Mouse (Mus musculus): ENCODE results near the gene Slc50a1.

Gene Slc50a1

DNA sequence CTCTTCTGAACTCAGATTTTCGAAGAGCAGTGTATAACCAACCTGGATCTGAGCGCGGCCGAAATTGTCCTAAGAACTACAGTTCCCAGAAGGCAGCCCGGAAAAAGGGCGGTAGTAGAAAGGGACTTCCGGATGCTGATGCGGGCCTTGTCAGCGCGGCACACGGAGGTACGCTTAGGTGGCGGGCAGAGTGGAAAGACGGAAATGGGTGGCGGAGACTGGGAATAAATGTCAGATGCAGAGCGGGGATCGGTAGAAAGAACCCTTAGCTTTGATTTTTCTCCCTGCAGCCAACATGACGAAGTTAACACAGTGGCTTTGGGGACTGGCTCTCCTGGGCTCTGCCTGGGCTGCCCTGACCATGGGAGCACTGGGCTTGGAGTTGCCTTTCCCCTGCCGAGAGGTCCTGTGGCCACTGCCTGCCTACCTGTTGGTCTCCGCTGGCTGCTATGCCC, 3.9 kb downstream of the Slc50a1 start:
- in situ Hi-C loops (cut with MboI, MseI) = no loop called here

DNA sequence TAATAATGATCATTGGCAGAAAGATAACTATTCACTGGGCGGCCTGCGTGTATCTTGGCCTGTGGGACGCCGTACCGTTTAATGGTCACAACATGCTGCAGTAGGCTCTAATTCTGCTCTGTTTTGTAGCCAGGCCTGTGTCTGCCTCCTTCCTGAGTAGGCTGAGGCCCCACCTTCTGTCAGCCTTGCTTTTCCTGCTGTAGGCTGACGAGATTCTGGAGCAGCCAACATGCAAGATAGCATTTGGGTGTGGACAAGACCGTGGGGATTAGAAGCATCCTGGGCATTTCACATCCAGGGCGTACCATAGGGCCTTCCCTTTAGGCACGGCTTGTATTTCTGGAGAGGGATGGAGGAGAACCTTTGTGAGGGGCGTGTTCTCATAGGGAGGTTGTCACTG, 8.0 kb downstream of the Slc50a1 start:
- in situ Hi-C loops (cut with MboI, MseI) = no loop called here

DNA sequence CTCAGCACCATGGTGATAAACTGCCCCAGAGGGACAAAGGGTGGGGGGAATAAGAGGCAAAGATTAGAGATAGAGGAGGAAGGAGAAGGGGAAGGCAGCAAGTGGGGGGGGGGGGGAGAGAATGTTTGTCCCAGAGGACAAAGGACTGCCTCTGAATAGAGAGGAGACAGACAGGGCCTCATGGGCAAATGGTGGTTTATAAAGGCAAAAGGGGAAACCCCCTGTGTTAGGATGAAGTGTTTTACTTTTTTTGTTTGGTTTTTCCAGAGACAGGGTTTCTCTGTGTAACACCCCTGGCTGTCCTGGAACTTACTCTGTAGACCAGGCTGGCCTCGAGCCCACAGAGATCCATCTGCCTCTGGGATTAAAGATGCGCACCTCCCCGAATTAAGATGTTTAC, 10.2 kb downstream of the Slc50a1 start:
- in situ Hi-C loops (cut with MboI, MseI) = no loop called here

DNA sequence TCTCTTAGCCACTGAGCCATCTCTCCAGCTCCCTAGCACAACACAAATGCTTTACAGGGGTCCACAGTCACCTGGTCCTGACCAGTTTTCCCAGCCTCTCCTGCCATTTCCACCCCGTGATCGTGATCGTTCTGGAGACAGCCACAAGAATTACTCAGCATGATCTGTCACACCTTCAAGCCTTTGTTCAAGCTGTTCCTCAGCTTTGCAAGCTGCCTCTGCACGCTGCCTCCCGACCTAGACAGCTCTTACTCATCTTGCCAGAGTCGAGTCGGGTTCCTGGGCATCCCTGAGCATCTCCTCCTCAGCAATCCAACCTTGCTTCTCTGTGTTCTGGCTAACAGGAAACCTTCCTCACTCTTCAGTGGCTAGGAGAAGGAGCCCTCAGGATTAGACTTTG, 11.3 kb downstream of the Slc50a1 start, which contains the start of gene Dpm3:
TSS of gene Dpm3 (plus strand) at position 283 of the 400 bp plus-strand sequence.
- in situ Hi-C loops (cut with MboI, MseI) = no loop called here

DNA sequence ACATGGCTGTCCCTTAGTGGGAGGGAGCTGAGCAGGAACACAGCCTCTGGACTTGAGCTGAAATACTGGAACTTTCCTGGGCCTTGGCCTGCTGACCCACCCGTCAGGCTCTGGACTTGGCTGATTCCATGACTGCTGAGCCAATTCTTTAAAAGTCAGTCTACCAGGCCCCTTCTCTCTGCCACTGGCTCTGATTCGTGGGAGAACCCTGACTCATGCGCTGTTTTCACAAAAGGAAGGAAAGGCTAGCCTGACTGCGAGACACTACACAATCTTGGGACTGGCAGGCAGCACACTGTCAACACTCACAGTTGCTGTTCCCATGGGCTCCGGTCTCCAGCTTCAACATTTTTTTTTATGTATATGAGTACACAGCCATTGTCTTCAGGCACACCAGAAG, 14.2 kb downstream of the Slc50a1 start:
- in situ Hi-C loops (cut with MboI, MseI) = no loop called here

DNA sequence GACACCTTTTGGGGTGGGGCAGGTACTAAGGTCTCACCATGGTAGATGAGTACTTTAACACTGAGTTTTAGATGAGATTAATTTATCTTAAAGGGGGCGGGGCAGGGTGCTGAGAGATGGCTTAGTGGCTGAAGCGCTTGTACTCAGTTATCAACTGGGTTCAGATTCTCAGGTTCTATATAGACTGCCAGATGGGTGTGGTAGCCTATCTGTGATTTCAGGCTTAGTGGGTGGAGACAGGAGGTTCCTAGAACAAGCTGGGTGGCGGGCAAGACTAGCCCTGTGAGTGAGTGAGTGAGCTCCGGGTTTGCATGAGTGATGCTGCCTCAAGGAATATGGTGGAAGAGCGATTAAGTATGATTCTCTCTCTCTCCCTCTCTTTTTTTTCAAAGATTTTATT, 15.4 kb downstream of the Slc50a1 start:
- in situ Hi-C loops (cut with MboI, MseI) = no loop called here

DNA sequence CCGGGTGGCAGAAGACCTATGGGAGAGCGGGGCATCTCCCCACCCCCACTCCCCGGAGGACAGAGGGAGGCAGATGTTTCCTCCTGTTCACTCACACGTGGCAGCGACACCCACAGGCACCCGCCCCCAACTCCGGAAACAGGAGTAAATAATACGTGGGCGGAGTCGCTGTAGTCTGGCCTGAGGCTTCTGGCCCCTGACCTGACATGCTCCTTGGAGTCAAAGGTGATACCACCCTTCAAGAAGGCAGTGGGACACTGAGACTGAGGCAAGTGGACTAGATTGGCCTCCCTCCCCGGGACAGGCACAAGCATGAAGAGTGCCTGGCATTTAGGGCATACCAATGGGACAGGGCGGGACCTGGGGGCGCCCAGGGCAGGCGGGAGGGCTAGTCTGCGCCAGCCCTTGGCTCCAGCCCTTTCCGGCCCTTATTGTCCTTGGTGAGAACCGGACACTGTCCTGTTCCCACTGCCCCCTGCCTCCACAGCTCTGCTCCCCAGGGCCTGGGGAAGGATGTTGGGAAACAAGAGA, 18.9 kb downstream of the Slc50a1 start:
- in situ Hi-C loops (cut with MboI, MseI) = no loop called here

DNA sequence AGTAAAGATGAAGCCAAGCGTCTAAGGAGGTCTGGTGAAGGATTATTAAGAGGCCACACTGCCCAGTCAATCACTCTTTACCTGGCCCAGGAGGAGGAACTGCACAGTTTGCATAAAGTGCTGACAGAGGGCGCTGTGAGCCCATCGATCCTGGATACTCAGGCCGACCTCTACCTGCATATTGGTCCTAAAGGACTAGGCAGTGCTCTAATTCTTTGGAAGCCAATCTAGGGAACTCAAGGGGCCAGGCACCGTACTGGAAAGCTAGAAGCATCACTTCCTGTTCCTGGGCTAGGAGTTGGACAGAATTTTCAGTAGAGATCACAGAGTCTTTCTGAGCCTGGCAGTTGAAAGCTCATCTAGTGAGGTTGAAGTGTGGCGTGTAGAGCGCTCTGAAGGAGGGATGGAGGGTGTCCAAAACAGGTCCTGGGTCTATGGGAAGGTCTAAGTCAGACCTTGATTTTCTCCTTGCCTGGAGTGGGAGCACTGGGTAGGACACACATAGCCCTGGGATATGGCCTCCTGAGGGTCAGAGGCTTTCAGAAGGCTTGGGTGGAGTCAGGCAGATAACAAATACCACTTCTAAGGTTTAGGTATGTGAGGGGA, 19.8 kb downstream of the Slc50a1 start:
- in situ Hi-C loops (cut with MboI, MseI) = no loop called here

DNA sequence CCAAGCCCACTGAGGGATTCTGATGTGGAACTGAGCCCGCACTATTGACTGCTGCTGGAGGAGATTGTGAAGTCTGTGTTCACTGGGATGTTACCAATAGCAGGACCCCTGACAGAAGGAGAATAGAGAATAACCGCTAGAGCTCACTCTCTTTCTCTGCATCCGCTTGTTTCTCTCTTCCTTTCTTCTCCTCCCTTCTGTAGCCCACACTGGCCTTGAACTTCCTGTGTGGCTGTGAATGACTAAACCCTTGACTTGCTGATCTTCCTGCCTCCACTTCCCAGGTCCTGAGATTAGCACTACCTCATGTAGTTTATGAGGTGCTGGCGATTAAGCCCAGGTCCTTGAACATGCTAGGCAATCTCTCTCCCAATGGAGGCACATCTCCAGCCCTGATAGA, 22.9 kb downstream of the Slc50a1 start:
- in situ Hi-C loops (cut with MboI, MseI) = loop anchor here (5.0 to 10.0 kb wide), 2 partner anchors 35 to 1323 kb away; partner anchors contain the start of gene Efna1

DNA sequence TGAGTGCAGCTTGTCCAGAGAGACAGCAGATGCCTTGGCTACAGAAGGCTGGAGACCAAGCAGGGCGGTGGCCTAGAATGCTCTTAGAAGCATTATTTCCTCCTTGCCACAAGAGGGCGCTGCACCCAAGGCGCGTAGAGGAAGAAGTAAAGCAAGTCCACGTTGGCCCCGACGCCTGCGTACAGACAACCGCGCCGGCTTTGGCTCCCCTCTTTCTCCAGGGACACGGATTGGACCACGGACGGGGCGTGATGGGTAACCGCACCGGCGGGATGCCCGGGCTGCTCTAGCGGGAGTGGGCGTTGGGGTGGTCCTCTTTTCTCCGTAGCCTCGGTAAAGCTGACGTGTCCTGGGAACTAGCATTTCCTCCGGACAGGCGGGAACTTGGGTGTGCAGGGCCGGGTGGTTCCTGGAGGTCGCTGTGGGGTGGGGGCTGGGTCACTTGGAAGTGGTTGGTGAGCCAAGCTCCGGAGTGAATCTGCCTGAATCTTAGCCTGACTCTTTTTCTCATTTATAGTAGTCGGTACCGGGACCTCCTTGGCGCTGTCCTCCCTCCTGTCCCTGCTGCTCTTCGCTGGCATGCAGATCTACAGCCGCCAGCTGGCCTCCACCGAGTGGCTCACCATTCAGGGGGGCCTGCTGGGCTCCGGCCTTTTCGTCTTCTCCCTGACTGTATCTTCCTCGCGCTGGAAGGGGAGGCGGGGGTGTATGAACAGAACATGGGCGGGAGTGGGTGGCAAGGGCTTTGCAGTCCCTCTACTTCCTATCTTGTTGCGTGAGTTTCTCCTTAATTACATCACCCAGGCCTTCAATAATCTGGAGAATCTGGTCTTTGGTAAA, 23.9 kb downstream of the Slc50a1 start, which contains the start of gene Trim46:
TSS of gene Trim46 (minus strand) at position 49 of the 840 bp plus-strand sequence.
- in situ Hi-C loops (cut with MboI, MseI) = loop anchor here (5.0 to 10.0 kb wide), 2 partner anchors 36 to 1322 kb away; partner anchors contain the start of gene Efna1

DNA sequence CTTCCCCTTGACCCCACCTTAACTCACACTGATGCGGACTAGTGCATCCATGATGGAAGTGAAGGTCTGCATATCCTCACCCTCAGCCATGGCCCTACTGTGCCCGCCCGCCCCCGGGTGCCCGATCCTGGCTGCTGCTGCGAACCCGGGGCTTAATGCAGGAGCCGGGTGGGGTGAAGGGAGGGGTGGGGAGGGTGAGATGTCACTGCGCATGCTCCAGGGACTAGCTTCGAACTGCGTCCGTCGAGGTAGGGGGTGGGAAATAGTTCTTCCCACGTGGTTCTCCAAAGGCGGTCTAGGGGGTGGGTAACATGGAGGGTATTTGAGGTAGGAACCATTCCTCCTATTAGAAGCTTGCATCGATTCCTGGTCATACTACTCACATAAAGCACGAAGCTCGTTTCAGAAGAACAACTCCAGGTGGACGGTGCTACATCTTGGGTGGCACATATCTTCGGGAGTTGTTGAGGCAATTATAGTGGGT, 24.6 kb downstream of the Slc50a1 start, which contains the start of gene Krtcap2:
TSS of gene Krtcap2 (plus strand) at position 279 of the 484 bp plus-strand sequence.
- in situ Hi-C loops (cut with MboI, MseI) = loop anchor here (5.0 to 10.0 kb wide), 2 partner anchors 37 to 1321 kb away; partner anchors contain the start of gene Efna1

DNA sequence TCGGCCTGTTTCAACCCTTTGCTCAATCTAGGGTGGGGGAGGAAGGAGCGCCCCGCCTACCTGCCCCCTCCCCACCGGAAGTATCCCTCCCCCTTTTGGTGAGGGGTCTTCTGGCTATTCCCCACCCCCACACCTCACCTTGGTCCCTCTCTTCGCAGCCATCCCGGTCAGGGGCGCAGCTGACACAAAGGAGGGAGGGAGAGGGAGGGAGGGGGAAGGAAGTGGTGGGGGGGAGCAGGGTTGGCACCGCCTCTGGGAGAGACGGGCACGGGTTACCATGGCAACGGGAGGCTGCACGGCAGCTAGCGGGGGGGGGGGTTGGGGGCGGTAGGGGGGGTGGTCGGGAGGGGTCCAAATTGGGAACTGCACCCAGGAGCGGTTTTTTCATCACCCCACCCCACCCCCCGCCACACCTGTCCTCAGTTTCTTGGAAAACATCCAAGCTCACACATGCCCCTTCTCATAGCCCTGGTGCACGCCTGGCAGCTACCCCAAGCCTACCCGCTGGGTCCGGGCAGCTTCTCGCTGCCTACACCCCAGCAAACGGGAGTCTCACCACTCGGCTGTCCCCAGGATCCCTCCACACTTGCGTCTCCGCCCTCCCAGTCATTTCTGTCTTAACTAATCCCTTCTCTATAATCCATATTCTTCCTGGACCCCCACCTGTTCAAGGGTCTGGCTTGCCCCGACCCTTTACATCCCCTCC, 25.2 kb downstream of the Slc50a1 start:
- in situ Hi-C loops (cut with MboI, MseI) = loop anchor here (5.0 to 10.0 kb wide), 2 partner anchors 37 to 1320 kb away; partner anchors contain the start of gene Efna1

DNA sequence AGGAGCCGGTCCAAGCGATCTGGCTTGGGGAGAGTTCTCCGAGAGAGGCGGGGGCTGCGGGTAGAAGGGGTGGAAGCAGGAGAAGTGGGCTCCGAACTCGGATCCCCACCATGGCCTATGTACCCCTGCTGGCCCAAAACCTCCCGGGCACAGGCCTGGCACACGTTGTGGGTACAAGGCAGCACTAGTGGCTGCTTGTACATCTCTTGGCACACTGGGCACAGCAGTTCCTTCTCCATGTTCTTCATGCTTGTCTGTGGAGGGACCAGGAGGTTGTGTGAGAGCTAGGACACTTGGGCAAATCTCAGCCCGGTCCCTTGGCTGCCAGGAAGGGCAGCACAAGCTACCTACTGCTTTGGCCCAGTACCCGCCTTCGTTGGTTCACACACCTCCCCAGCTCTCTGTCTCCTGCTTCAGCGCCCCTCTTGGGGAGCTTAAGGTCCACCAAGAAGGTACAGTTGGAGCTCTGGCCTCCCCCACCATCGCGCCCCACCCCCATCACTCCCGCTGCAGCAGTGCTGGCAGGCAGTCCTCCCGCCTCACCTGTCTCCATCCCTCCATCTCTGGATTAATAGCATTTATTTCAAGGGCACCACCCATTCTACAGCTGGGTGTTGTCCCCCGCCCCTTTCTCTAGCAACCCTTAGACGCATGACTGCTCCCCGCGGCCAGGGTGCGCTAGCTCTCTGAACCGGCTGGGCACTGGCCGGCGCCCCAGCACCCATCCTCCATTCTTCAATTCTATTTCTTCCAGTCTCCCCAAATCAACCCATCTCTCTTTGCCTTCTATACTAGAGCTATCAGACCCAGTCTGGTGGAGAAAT, 26.0 kb downstream of the Slc50a1 start:
- in situ Hi-C loops (cut with MboI, MseI) = loop anchor here (10.0 kb wide), 1 partner anchor 1320 kb away; no protein-coding TSS in a partner anchor

DNA sequence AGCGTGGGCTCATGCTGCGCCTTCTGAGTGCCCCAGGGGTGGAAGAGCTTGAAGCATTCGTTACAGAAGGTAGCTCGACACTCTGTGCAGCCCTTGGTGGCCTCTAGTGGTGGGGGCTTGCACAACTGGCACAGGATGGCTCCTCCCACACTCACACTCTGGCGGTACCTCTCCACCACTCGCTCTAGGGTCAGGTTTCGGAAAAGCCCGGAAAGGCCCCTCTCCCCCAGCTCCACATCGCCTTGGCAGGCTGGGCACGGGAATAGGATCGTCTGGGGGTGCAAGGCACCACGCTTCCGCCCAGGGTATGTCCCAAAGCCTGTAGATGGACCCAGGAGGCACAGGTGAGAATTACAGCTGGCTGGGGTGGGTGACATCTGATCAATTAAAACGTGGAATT, 26.8 kb downstream of the Slc50a1 start:
- in situ Hi-C loops (cut with MboI, MseI) = loop anchor here (10.0 kb wide), 1 partner anchor 1319 kb away; no protein-coding TSS in a partner anchor

DNA sequence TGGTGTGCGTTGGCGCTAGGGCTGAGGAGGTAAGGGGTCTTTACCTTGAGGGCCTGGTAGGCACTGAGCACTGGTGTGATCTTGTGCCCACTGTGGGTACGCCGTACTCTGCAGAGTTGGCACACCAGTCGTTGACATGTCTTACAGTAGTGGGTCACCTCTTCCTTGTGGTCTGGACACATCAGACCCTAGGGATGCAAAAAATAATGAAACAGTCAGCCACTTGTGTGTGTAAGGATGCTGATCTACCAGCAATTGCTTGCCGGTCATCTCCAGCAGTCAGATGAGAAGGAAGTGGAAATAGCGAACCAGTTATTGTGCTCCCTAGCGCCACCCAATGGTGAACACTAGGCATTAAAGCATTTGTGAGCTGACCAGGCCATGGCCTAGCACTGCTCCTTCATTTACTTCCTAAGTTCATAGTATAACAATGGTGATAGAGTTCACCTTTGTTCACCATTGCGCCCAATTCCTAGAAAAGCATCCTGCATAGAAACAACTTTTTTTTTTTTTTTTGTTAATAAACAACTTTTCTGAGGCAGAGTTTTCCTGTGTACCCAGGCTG, 28.0 kb downstream of the Slc50a1 start:
- in situ Hi-C loops (cut with MboI, MseI) = loop anchor here (10.0 kb wide), 1 partner anchor 1318 kb away; no protein-coding TSS in a partner anchor

DNA sequence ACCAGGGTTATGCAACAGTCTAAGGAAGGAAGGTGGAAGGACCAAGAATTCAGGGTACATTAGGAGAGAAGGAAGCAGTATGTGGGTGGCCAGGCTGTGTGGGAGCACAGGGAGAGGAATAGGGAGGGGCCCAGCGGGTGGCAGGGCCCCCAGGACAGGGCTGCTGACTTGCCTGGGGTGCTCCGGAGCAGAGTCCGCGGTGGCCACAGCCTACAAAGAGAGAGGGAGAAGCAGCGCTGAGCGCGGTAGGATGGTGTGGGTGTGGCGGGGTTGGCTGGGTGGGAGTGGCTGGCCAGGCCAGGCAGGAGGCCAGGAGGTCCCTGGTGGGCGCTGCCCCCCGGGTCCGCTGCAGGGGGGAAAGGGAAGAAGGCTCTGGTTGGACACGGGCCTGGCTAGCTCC, 31.9 kb downstream of the Slc50a1 start:
- in situ Hi-C loops (cut with MboI, MseI) = no loop called here

DNA sequence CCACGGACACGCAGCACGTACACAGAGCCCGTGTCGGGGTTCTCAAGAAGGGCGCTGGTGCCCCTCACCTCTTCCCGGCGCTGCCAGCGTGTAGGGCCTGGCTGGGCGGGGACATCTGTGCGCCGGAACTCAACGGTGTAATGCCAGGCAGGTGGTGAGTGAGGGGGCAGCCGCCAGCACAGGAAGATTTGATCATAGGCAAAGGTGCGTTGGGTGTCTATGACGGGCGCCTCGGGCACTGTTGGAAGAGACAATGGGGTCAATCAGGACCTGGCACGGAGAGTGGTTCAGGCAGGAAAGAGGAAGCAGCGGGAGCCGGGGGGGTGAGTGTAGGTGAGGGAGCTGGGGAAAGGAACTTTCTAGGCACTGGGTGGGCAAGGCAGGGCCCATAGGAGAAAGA, 32.7 kb downstream of the Slc50a1 start:
- in situ Hi-C loops (cut with MboI, MseI) = no loop called here

DNA sequence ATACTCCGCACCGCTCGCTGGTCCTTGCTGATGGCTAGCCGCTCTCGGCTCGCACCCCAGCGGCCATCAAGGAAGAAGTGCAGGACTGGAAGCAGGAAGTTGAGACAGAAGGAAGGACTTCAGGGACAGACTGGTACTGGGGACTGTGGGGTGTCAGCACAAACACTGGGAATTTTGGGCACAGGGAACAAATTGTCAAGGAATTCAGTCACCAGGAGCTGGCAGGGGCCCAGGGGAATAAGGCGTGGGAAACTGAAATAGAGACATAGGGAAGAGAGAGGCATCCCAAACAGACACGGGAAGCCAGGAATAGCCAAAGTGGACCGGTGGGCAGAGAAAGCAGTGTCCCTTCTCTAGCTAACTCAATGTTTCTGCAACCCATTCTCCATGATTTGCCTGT, 33.9 kb downstream of the Slc50a1 start:
- in situ Hi-C loops (cut with MboI, MseI) = no loop called here

DNA sequence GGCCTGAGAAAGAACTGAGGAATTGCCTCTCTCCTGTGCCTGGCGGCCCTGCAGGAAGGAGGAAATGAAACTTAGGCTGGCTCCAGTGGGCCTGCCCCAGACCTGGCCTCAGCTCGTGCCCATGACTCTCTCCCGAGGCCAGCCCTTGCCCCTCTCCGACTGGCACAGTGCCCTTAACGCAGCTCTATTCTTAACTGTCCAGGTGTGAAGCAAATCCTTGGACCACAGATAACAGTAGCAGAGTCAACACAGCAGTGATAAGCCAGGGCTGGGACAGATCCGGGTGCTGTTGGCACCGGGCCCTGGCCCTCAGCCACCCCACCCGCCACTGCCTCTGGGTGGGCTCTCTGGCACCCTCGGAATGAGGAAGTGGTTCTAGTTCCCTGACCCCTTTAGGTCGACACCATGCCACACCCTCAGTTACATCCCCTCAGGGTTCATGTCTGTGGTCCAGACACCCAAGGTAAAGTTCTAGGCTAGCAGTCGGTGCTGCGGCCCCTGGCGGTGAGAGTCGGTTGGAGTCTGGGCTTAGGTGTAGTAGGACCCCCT, 36.7 kb downstream of the Slc50a1 start:
- in situ Hi-C loops (cut with MboI, MseI) = no loop called here

DNA sequence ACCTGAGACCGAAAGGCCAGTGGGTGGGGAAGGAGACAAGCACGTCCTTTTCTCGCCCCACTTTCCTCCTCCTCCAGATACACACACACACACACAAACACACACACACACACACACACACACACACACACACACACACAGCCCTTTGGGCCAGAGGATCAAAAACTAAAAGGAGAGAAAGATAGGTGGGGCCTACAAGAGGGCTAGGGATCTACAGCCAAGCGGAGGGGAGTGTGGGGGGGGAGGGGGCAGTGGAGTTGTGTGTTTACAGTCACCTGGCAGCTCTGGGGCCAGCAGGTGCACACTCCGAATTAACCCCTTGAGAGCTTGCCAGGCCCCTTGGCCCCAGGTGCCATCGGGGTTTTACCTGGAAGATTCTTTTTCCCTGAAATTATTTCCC, 37.8 kb downstream of the Slc50a1 start:
- in situ Hi-C loops (cut with MboI, MseI) = no loop called here

Measured in T-helper 2 cell (primary cell).